Mouse (Mus musculus): ENCODE results near the gene Csf3. TPM values are rescaled to one million over a fixed set of nuclear protein-coding genes. Genes with fewer than 3 reads are reported as not detected.
A peak's percentile ranks its signal among the peaks of the same experiment; 100 is the strongest.

Gene Csf3
- polyA plus RNA-seq, 1 experiment from 2014 or later: not detected

GRCm38 (mm10) chr11:98748506-98749416 is 47.7 kb downstream of the Csf3 start:
- WGBS: 30% methylated on average over 15 of the region's 15 CpGs
- peaks cover 24% of the 10 kb centered on the region for H3K4me1 ChIP-seq (ENCODE audit: control insufficient read depth, insufficient read depth, low read length)
- peak; percentile 36 for DNase-seq (ENCODE audit: low spot score)
- H3K9ac ChIP-seq (replicated peaks; ENCODE audit: low read length): no peak overlapping the region
- no peaks in the 10 kb centered on the region for H3K36me3 ChIP-seq (replicated peaks; ENCODE audit: control insufficient read depth, insufficient read depth, low read depth, low read length)
- H3K9me3 ChIP-seq (replicated peaks; ENCODE audit: control insufficient read depth, low read length): no peaks in the 10 kb centered on the region
- no peaks in the 10 kb centered on the region for H3K27me3 ChIP-seq (ENCODE audit: control insufficient read depth, insufficient read depth, low read length)
- no peak for ATAC-seq (replicated peaks; ENCODE audit: insufficient number of reproducible peaks, low FRiP score, low TSS enrichment, low read depth)
- H3K4me2 ChIP-seq (ENCODE audit: low read depth, low read length): 0 out of 2 replicates have a peak overlapping the region, but pooled peaks have one; percentile 23
- H3K27ac ChIP-seq (replicated peaks; ENCODE audit: low read depth, low read length): no peak overlapping the region
- no peak overlapping the region for H3K4me3 ChIP-seq (ENCODE audit: low read depth, low read length)

- H3K4me3 ChIP-seq (ENCODE audit: low read depth, low read length): no peak overlapping the region
Measured at GRCm38 (mm10) chr11:98749716-98750115, 48.7 kb downstream of the Csf3 start.

DNA sequence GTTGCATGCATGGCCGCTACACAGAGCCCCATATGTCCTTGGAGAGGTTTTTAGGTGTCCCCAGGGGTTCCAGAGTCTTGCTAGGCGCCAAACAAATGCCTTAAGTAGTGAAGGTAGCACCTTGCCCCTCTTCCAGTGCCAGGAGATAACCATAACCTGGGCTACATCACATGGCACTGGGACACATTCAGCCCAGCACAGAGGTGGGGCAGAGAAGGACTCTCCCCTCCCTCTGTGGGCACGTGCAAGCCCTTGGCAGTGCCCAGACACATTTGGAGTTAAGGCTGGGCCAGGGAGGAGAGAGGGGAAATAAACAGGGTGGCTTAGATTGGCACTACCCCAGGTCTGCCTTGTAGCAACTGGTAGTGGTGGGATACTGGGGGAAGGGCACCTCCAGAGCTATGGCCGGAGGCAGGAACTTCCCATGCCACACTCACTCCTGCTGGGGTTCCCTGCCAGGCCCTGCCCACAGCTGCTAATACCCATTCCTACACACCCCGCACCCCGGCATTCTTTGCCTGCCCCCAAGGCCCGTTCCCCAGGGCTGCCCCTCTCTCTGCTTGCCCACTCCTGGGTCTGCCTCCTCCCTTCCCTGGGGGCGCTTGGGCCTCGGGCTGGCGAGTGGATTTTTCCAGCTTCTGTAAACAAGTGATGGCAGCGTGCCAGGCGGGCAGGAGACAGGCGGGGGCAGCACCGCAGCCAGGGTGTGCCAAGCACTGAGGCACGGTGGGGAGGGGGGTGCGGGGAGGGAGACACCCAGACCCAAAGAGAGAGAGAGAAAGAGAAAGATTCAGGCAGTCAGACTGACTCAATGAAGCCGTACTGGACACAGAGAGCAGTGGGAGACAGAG is 49.5 kb downstream of the Csf3 start:
- Histone ChIP-seq H3K9me3 (replicated peaks; ENCODE audit: control insufficient read depth, low read length) (no peaks in the 10 kb centered on the region), H3K9ac (replicated peaks; ENCODE audit: low read length) (peak overlapping the region; percentile 34), H3K4me2 (ENCODE audit: low read depth, low read length) (no peak overlapping the region), H3K4me3 (ENCODE audit: low read depth, low read length) (no peak overlapping the region), H3K4me1 (ENCODE audit: control insufficient read depth, insufficient read depth, low read length) (peaks cover 22% of the 10 kb centered on the region), H3K27me3 (ENCODE audit: control insufficient read depth, insufficient read depth, low read length) (no peaks in the 10 kb centered on the region), H3K36me3 (replicated peaks; ENCODE audit: control insufficient read depth, insufficient read depth, low read depth, low read length) (no peaks in the 10 kb centered on the region), H3K27ac (replicated peaks; ENCODE audit: low read depth, low read length) (no peak overlapping the region)
- ATAC-seq (replicated peaks; ENCODE audit: insufficient number of reproducible peaks, low FRiP score, low TSS enrichment, low read depth) (no peak), DNase-seq (ENCODE audit: low spot score) (no peak)
- WGBS: 43% methylated on average over 16 of the region's 17 CpGs

More at GRCm38 (mm10) chr11:98749716-98750115, 48.7 kb downstream of the Csf3 start:
- Histone ChIP-seq H3K27ac (replicated peaks; ENCODE audit: low read depth, low read length) (no peak overlapping the region), H3K36me3 (replicated peaks; ENCODE audit: control insufficient read depth, insufficient read depth, low read depth, low read length) (no peaks in the 10 kb centered on the region), H3K9ac (replicated peaks; ENCODE audit: low read length) (peak overlapping the region; percentile 22; the same call in 1 of the 2 replicates), H3K4me1 (ENCODE audit: control insufficient read depth, insufficient read depth, low read length) (peaks cover 22% of the 10 kb centered on the region), H3K9me3 (replicated peaks; ENCODE audit: control insufficient read depth, low read length) (no peaks in the 10 kb centered on the region), H3K4me2 (ENCODE audit: low read depth, low read length) (no peak overlapping the region), H3K27me3 (ENCODE audit: control insufficient read depth, insufficient read depth, low read length) (no peaks in the 10 kb centered on the region)
- ATAC-seq (replicated peaks; ENCODE audit: insufficient number of reproducible peaks, low FRiP score, low TSS enrichment, low read depth): no peak
- no peak for DNase-seq (ENCODE audit: low spot score)
- 56% methylated on average over 5 of the region's 5 CpGs for WGBS

DNA sequence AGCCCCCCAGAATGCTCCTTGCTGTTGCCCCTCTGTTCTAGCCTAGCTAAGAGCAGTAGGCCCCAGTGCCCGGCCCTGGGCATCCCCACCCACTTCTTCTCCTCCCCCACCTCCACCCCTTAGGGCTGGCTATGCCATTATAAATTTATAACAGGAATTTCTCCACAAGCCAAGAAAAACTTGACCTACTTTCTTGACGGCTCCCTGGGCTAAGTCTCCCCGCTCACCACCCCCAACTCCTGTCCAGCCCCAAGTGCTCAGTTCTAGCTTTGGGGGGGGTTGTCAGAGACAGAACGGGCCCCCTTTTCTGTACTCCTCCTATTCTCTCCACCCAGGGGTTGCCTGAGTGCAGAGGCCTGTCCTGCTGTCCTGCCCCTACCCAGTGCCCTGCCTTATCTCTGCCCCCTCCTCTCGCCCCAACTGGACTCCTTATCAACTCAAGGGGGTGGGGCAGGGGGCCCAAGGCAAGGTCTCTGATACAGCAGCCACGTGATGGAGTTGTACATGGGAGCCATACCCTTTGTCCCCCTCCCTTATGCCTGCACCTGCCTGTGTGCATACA is 50.2 kb downstream of the Csf3 start:
- Histone ChIP-seq H3K9me3 (replicated peaks; ENCODE audit: control insufficient read depth, low read length) (no peaks in the 10 kb centered on the region), H3K27me3 (ENCODE audit: control insufficient read depth, insufficient read depth, low read length) (no peaks in the 10 kb centered on the region), H3K4me3 (ENCODE audit: low read depth, low read length) (no peak overlapping the region), H3K9ac (replicated peaks; ENCODE audit: low read length) (peak overlapping the region; percentile 34), H3K27ac (replicated peaks; ENCODE audit: low read depth, low read length) (no peak overlapping the region), H3K4me2 (ENCODE audit: low read depth, low read length) (no peak overlapping the region), H3K36me3 (replicated peaks; ENCODE audit: control insufficient read depth, insufficient read depth, low read depth, low read length) (no peaks in the 10 kb centered on the region), H3K4me1 (ENCODE audit: control insufficient read depth, insufficient read depth, low read length) (peaks cover 22% of the 10 kb centered on the region)
- ATAC-seq (replicated peaks; ENCODE audit: insufficient number of reproducible peaks, low FRiP score, low TSS enrichment, low read depth): 0 out of 2 replicates have a peak, but pooled peaks have one; percentile 22
- 41% methylated on average over 6 of the region's 6 CpGs for WGBS
- DNase-seq (ENCODE audit: low spot score): no peak

DNA sequence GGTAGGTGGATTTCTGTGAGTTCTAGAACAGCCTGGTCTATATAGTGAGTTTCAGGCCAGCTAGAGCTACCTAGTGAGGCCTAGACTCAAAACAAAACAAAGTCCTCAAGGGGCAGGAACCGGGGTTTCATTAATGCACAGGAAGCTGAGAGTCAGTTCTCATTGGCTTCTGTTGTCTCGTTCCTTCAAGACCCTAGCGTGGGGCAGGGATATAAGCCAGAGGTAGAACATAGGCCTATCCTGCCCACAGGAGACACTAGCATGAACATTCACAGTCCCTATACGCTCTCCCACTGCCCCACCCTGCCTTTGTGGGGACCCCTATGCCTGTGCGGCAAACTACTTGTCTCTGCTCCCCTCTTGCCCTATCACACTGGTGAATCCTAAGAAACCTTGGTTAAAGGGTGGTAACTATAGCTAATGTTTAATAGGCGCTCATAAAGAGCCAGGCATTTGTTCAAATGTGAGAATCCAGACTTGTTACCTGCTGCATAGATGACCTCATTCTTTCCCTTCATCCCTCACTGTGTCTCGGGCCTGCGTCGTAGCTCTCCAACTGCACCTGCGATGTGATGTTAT is 51.6 kb downstream of the Csf3 start:
- Histone ChIP-seq H3K27me3 (ENCODE audit: control insufficient read depth, insufficient read depth, low read length) (no peaks in the 10 kb centered on the region), H3K4me1 (ENCODE audit: control insufficient read depth, insufficient read depth, low read length) (peaks cover 16% of the 10 kb centered on the region), H3K9ac (replicated peaks; ENCODE audit: low read length) (no peak overlapping the region), H3K4me2 (ENCODE audit: low read depth, low read length) (no peak overlapping the region), H3K4me3 (ENCODE audit: low read depth, low read length) (no peak overlapping the region), H3K9me3 (replicated peaks; ENCODE audit: control insufficient read depth, low read length) (no peaks in the 10 kb centered on the region), H3K36me3 (replicated peaks; ENCODE audit: control insufficient read depth, insufficient read depth, low read depth, low read length) (no peaks in the 10 kb centered on the region), H3K27ac (replicated peaks; ENCODE audit: low read depth, low read length) (no peak overlapping the region; the same call in 1 of the 2 replicates)
- ATAC-seq (replicated peaks; ENCODE audit: insufficient number of reproducible peaks, low FRiP score, low TSS enrichment, low read depth) (no peak), DNase-seq (ENCODE audit: low spot score) (no peak)
- WGBS: 83% methylated on average over 10 of the region's 10 CpGs

Other genes starting within 250 kb of the Csf3 start
- gene Ikzf3, start 155.2 kb upstream of the Csf3 start, polyA plus RNA-seq (2014; fragmentation: Nextera tagmentation; extraction: Ambion mirVana): 0.07 TPM in 1 of 2 replicates, not detected in the other
- 0.24 TPM in 1 of 2 replicates, not detected in the other for gene Zpbp2, start 150.2 kb upstream of the Csf3 start, polyA plus RNA-seq (2014; fragmentation: Nextera tagmentation; extraction: Ambion mirVana)
- 8.0 and 9.3 TPM in 2 replicates for gene Ormdl3, start 113.9 kb upstream of the Csf3 start, polyA plus RNA-seq (2014; fragmentation: Nextera tagmentation; extraction: Ambion mirVana)
- gene Lrrc3c, start 103.0 kb upstream of the Csf3 start, polyA plus RNA-seq (2014; fragmentation: Nextera tagmentation; extraction: Ambion mirVana): not detected in 2 replicates
- gene Gm12355, start 75.6 kb upstream of the Csf3 start, polyA plus RNA-seq (2014; fragmentation: Nextera tagmentation; extraction: Ambion mirVana): 0.83 and 1.2 TPM in 2 replicates
- not detected in 2 replicates for gene Gsdma3, start 74.9 kb upstream of the Csf3 start, polyA plus RNA-seq (2014; fragmentation: Nextera tagmentation; extraction: Ambion mirVana)
- not detected in 2 replicates for gene Gsdma2, start 54.5 kb upstream of the Csf3 start, polyA plus RNA-seq (2014; fragmentation: Nextera tagmentation; extraction: Ambion mirVana)
- gene Gsdma, start 36.9 kb upstream of the Csf3 start, polyA plus RNA-seq (2014; fragmentation: Nextera tagmentation; extraction: Ambion mirVana): 0.07 TPM in 1 of 2 replicates, not detected in the other
- 141 and 153 TPM in 2 replicates for gene Psmd3, start 18.7 kb upstream of the Csf3 start, polyA plus RNA-seq (2014; fragmentation: Nextera tagmentation; extraction: Ambion mirVana)
- 54.8 and 55.1 TPM in 2 replicates for gene Med24, start 28.2 kb downstream of the Csf3 start, polyA plus RNA-seq (2014; fragmentation: Nextera tagmentation; extraction: Ambion mirVana)
- gene Thra, start 39.4 kb downstream of the Csf3 start, polyA plus RNA-seq (2014; fragmentation: Nextera tagmentation; extraction: Ambion mirVana): 19.7 and 20.3 TPM in 2 replicates
- gene Nr1d1, start 74.1 kb downstream of the Csf3 start, polyA plus RNA-seq (2014; fragmentation: Nextera tagmentation; extraction: Ambion mirVana): 0.69 and 1.2 TPM in 2 replicates
- 20.2 and 22.0 TPM in 2 replicates for gene Msl1, start 94.3 kb downstream of the Csf3 start, polyA plus RNA-seq (2014; fragmentation: Nextera tagmentation; extraction: Ambion mirVana)
- gene Casc3, start 103.6 kb downstream of the Csf3 start, polyA plus RNA-seq (2014; fragmentation: Nextera tagmentation; extraction: Ambion mirVana): 41.9 and 44.3 TPM in 2 replicates
- 1.1 TPM in 2 replicates for gene Rapgefl1, start 135.5 kb downstream of the Csf3 start, polyA plus RNA-seq (2014; fragmentation: Nextera tagmentation; extraction: Ambion mirVana)
- 4.4 and 4.6 TPM in 2 replicates for gene Wipf2, start 162.4 kb downstream of the Csf3 start, polyA plus RNA-seq (2014; fragmentation: Nextera tagmentation; extraction: Ambion mirVana)
- 55.4 and 57.1 TPM in 2 replicates for gene Cdc6, start 206.5 kb downstream of the Csf3 start, polyA plus RNA-seq (2014; fragmentation: Nextera tagmentation; extraction: Ambion mirVana)
- gene Rara, start 226.6 kb downstream of the Csf3 start, polyA plus RNA-seq (2014; fragmentation: Nextera tagmentation; extraction: Ambion mirVana): 32.7 and 40.2 TPM in 2 replicates

Measured in embryonic facial prominence, embryonic 11.5 days (tissue).